Mouse (Mus musculus): ENCODE data around the gene Dhcr7. TPM values are rescaled to one million over a fixed set of nuclear protein-coding genes. Genes with fewer than 3 reads are reported as not detected.
A peak's percentile ranks its signal among the peaks of the same experiment; 100 is the strongest.

Gene Dhcr7
- polyA plus RNA-seq, 2 experiments, result 57.0 to 58.8 TPM

GRCm38 (mm10) chr7:143823266-143823605 is 291 bp downstream of the Dhcr7 start:
- ATAC-seq (ENCODE audit: insufficient read depth) (no peak), DNase-seq (ENCODE audit: low read depth in 3 of 3, low spot score in 3 of 3) (no peak)
- Histone ChIP-seq H3K4me2 (ENCODE audit: low read depth) (peak overlapping the region; percentile 80), H3K36me3 (replicated peaks; ENCODE audit: control insufficient read depth, insufficient read depth, low read depth) (no peaks in the 10 kb centered on the region), H3K4me1 (replicated peaks; ENCODE audit: control insufficient read depth in 2 of 2, insufficient read depth in 2 of 2, low read length in 1 of 2) (peaks cover 5 to 20% of the 10 kb centered on the region in 2 experiments), H3K27me3 (ENCODE audit: control insufficient read depth, insufficient read depth, low read length) (no peaks in the 10 kb centered on the region), H3K9me3 (ENCODE audit: control insufficient read depth, low read length) (no peaks in the 10 kb centered on the region), H3K4me3 (ENCODE audit: insufficient read depth in 1 of 2, low read depth in 2 of 2, low read length in 2 of 2) (peak overlapping the region; percentile 44 to 50), H3K9ac (replicated peaks) (peak overlapping the region; percentile 64), H3K27ac (no peak overlapping the region)
- TF ChIP-seq EP300 (IDR thresholded peaks at IDR 0.05; ENCODE audit: low read depth), result no peak
- TF ChIP-seq CTCF (IDR thresholded peaks at IDR 0.05; ENCODE audit: low read depth), result no peak
- WGBS (ENCODE audit: insufficient replicate concordance), result 62% methylated on average over 4 of the region's 4 CpGs

- no peak for TF ChIP-seq CTCF (IDR thresholded peaks at IDR 0.05; ENCODE audit: low read depth)
- TF ChIP-seq EP300 (IDR thresholded peaks at IDR 0.05; ENCODE audit: low read depth), result no peak
- Histone ChIP-seq H3K4me1 (replicated peaks; ENCODE audit: control insufficient read depth in 2 of 2, insufficient read depth in 2 of 2, low read length in 1 of 2) (peaks cover 2 to 18% of the 10 kb centered on the region in 2 experiments), H3K9ac (replicated peaks) (no peak overlapping the region), H3K9me3 (ENCODE audit: control insufficient read depth, low read length) (no peaks in the 10 kb centered on the region), H3K27ac (no peak overlapping the region), H3K4me3 (ENCODE audit: insufficient read depth in 1 of 2, low read depth in 2 of 2, low read length in 2 of 2) (no peak overlapping the region), H3K27me3 (ENCODE audit: control insufficient read depth, insufficient read depth, low read length) (no peaks in the 10 kb centered on the region), H3K36me3 (replicated peaks; ENCODE audit: control insufficient read depth, insufficient read depth, low read depth) (no peaks in the 10 kb centered on the region), H3K4me2 (ENCODE audit: low read depth) (no peak overlapping the region)
- WGBS (ENCODE audit: insufficient replicate concordance), result 70% methylated on average over 2 of the region's 2 CpGs
- ATAC-seq (ENCODE audit: insufficient read depth) (no peak), DNase-seq (ENCODE audit: low read depth in 3 of 3, low spot score in 3 of 3) (no peak)
Observed at GRCm38 (mm10) chr7:143826985-143827384, 4.0 kb downstream of the Dhcr7 start.

- Histone ChIP-seq H3K36me3 (replicated peaks; ENCODE audit: control insufficient read depth, insufficient read depth, low read depth) (no peaks in the 10 kb centered on the region), H3K4me1 (replicated peaks; ENCODE audit: control insufficient read depth in 2 of 2, insufficient read depth in 2 of 2, low read length in 1 of 2) (peaks cover 0 to 16% of the 10 kb centered on the region in 2 experiments; a peak in 3 of 4 replicates), H3K9me3 (ENCODE audit: control insufficient read depth, low read length) (no peaks in the 10 kb centered on the region), H3K27me3 (ENCODE audit: control insufficient read depth, insufficient read depth, low read length) (no peaks in the 10 kb centered on the region), H3K4me2 (ENCODE audit: low read depth) (peak overlapping the region; percentile 90), H3K4me3 (ENCODE audit: insufficient read depth in 1 of 2, low read depth in 2 of 2, low read length in 2 of 2) (peak overlapping the region; percentile 79 to 84), H3K9ac (replicated peaks) (peak overlapping the region; percentile 79), H3K27ac (peak overlapping the region; percentile 82)
- peak; percentile 94 for ATAC-seq (ENCODE audit: insufficient read depth)
- DNase-seq (ENCODE audit: low read depth in 3 of 3, low spot score in 3 of 3), result peak; percentile 95 to 96 (median 95)
- TF ChIP-seq EP300 (IDR thresholded peaks at IDR 0.05; ENCODE audit: low read depth) (no peak), CTCF (IDR thresholded peaks at IDR 0.05; ENCODE audit: low read depth) (peak; percentile 92)
- WGBS (ENCODE audit: insufficient replicate concordance), result 1% methylated on average over 37 of the region's 37 CpGs
Observed at GRCm38 (mm10) chr7:143829504-143830331, 6.8 kb downstream of the Dhcr7 start.

- WGBS (ENCODE audit: insufficient replicate concordance), result 10% methylated on average over 6 of the region's 6 CpGs
- no peaks in the 10 kb centered on the region for H3K36me3 ChIP-seq (replicated peaks; ENCODE audit: control insufficient read depth, insufficient read depth, low read depth)
- DNase-seq (ENCODE audit: low read depth in 3 of 3, low spot score in 3 of 3) (no peak), ATAC-seq (ENCODE audit: insufficient read depth) (no peak)
- peak overlapping the region; percentile 90 for H3K4me2 ChIP-seq (ENCODE audit: low read depth)
- no peak for TF ChIP-seq CTCF (IDR thresholded peaks at IDR 0.05; ENCODE audit: low read depth)
- no peak for TF ChIP-seq EP300 (IDR thresholded peaks at IDR 0.05; ENCODE audit: low read depth)
- peak overlapping the region; percentile 57 to 79 for H3K4me3 ChIP-seq (ENCODE audit: insufficient read depth in 1 of 2, low read depth in 2 of 2, low read length in 2 of 2)
- H3K27me3 ChIP-seq (ENCODE audit: control insufficient read depth, insufficient read depth, low read length), result no peaks in the 10 kb centered on the region
- no peak overlapping the region for H3K27ac ChIP-seq
- H3K9me3 ChIP-seq (ENCODE audit: control insufficient read depth, low read length), result no peaks in the 10 kb centered on the region
- peak overlapping the region; percentile 56 for H3K9ac ChIP-seq (replicated peaks)
- H3K4me1 ChIP-seq (replicated peaks; ENCODE audit: control insufficient read depth in 2 of 2, insufficient read depth in 2 of 2, low read length in 1 of 2), result peaks cover 0 to 22% of the 10 kb centered on the region in 2 experiments; a peak in 3 of 4 replicates
Observed at GRCm38 (mm10) chr7:143830399-143830798, 7.5 kb downstream of the Dhcr7 start.

- H3K9ac ChIP-seq (replicated peaks), result no peak overlapping the region
Observed at GRCm38 (mm10) chr7:143832196-143832595, 9.3 kb downstream of the Dhcr7 start.

More at GRCm38 (mm10) chr7:143832196-143832595, 9.3 kb downstream of the Dhcr7 start:
- Histone ChIP-seq H3K4me2 (ENCODE audit: low read depth) (no peak overlapping the region), H3K4me3 (ENCODE audit: insufficient read depth in 1 of 2, low read depth in 2 of 2, low read length in 2 of 2) (no peak overlapping the region), H3K27ac (no peak overlapping the region), H3K36me3 (replicated peaks; ENCODE audit: control insufficient read depth, insufficient read depth, low read depth) (no peaks in the 10 kb centered on the region), H3K27me3 (ENCODE audit: control insufficient read depth, insufficient read depth, low read length) (no peaks in the 10 kb centered on the region), H3K4me1 (replicated peaks; ENCODE audit: control insufficient read depth in 2 of 2, insufficient read depth in 2 of 2, low read length in 1 of 2) (peaks cover 0 to 23% of the 10 kb centered on the region in 2 experiments; a peak in 3 of 4 replicates), H3K9me3 (ENCODE audit: control insufficient read depth, low read length) (no peaks in the 10 kb centered on the region)
- no peak for ATAC-seq (ENCODE audit: insufficient read depth)
- TF ChIP-seq CTCF (IDR thresholded peaks at IDR 0.05; ENCODE audit: low read depth) (no peak), EP300 (IDR thresholded peaks at IDR 0.05; ENCODE audit: low read depth) (no peak)
- no peak for DNase-seq (ENCODE audit: low read depth in 3 of 3, low spot score in 3 of 3)
- 66% methylated on average over 8 of the region's 8 CpGs for WGBS (ENCODE audit: insufficient replicate concordance)

Data from liver, embryonic 14.5 days (tissue).